Mouse (Mus musculus) adrenal gland, adult 8-10 months (tissue): ENCODE data around the gene Gbx1. TPM values are rescaled to one million over a fixed set of nuclear protein-coding genes. Genes with fewer than 3 reads are reported as not detected.
"Not testable (repeated sequence)": the region's sequence is repeated elsewhere in the genome, so short reads cannot be mapped to it uniquely, and the experiment has no call there.

Experiments
- DNase-seq: peaks from one replicate; pipeline ENCODE4 v3.0.0; 2022
- total RNA-seq, 4 experiments: library from RNA; stranded (reverse); gene quantifications; 2 replicates each; pipeline ENCODE4 v1.2.4; 2022

Gbx1 gene
- not detected for total RNA-seq

DNA sequence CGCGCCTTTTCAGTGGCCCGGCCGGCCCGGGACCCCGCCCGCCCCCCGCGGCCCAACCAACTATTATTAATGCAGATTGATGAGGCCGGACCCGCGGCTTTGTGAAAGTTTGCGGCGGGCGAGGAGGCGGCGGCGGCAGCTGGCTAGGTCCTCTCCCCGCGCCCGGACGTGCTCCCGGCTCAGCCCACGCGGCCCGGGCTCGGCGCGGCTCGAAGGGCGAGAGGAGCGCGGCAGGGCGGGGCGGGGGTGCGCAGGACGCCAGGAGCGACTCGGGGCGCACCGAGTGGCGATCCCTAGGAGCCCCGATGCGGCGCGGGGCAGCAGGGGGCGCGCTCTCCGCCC is at the start of gene Gbx1:
Gbx1 (minus strand) TSS at position 314 of the 342 bp plus-strand sequence.
- no peak for DNase-seq

DNA sequence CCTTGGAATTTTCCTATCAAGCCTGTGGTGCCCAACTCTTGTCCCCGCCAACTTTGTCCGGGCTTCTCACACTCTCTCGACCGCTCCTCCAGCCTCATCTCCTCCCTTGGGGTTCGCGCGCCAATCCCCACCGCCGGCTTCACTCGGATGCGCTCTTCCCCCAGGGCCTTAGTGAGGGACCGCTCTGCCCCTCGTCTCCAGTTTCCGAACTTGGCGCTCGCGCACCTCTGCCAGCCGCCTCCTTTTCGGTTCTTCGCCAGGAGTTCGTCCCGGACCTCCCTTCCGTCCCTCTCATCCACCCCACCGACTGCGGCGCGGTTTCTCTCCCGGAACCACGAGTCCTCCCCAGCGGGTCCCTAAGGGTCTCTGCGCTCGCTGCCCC is 49.8 kb upstream of the Gbx1 start:
- DNase-seq = no peak

DNA sequence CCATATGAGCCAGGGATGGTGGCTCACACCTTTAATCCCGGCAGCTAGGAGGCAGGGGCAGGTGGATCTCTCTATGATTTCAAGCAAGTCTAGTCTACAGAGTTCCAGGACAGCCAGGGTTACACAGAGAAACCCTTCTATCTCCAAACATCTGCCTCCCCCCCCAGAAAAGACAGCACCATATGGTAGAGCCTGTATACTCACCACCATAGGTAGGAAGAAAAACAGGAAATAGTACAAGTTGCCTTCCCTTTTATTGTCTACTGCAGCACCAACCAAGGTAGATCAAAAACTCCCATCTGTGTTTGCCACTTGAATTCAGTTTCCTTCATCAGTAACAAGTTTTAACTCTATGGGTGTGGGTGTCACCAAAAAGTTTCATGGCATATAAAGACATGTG is 48.9 kb upstream of the Gbx1 start:
- DNase-seq = no peak

DNA sequence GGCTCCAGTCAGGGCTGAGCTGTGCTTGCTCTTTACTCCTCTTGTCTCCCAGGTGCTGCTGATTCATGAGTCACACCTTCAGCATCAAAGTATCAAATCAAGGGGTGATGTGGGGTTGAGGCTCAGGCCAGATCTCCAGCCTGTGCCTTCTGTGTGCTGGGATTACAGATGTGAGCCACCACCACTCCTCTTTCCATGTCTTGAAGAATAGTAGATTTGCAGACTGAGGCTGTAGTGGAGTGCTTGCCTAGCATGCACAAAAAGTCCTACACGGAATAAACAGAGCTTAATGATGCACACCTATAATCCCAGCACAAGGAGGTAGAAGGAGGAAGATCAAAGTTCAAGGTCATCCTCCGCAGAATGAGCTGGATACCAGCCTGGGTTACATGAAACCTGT is 29.7 kb upstream of the Gbx1 start, which contains the start of gene 4931409K22Rik:
4931409K22Rik (minus strand) TSS at position 101 of the 400 bp plus-strand sequence.
- DNase-seq = no peak

DNA sequence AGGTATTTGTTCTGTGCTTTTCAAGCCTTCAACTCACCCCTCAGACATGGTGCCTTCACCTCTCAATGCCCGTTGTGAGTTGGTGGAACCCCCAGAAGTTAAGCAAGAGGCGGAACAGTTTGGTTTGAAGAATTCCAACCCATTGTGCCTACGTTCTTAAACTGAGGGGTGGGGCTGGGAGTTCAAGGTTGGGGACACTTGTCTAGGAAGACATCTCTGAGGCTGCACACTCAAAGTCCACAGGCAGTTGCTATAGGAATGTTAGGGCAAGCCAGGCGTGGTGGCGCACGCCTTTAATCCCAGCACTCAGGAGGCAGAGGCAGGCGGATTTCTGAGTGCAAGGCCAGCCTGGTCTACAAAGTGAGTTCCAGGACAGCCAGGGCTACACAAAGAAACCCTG is 28.3 kb upstream of the Gbx1 start:
- not testable (repeated sequence) for DNase-seq

DNA sequence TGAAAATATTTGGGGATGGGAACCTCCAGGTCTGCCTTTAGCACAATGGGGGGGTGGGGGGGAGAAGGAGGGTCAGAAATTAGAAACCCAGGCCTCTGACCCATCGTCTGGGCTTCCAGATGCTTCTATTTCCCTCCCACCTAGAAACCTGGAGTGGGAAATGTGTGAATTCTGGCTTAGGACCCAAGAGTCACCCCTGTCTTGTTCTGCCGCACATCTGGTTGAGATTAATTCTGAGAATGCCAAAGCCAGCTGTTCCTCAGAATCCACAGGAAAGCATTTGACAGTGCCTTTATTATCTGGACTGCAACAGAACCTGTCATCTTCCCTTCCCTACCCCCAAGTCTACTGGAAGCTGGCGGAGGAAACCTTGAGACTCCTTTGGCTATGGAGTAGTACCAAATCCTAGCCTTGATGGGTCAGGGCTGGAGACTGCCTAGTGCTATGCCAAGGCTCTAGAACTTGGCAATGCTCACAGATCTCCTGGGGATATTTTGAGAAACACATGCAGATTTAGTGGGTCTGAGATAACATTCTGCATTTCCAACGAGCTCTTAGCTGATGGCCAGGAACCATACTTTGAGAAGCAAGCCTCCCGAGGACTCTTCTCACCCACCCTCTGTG is 26.7 kb upstream of the Gbx1 start:
- DNase-seq = no peak

DNA sequence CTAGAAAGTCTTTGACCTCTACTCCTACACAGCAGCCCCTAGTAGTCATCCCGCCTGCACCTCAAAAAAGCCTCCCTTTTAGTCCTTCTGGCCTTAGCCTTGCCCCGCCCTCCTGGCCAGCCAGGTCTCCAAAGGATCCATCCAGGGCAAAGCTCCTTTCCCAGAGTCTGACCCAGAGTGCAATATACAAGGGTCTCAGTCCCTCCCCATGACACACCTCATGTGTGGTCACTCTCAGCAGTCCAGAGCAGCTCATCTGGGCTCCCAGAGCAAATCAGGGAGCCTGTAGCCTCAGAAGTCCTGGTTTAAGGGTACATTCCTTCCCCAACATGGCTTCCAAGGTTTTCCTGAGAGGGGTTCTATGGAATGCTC is 24.3 kb upstream of the Gbx1 start:
- no peak for DNase-seq

DNA sequence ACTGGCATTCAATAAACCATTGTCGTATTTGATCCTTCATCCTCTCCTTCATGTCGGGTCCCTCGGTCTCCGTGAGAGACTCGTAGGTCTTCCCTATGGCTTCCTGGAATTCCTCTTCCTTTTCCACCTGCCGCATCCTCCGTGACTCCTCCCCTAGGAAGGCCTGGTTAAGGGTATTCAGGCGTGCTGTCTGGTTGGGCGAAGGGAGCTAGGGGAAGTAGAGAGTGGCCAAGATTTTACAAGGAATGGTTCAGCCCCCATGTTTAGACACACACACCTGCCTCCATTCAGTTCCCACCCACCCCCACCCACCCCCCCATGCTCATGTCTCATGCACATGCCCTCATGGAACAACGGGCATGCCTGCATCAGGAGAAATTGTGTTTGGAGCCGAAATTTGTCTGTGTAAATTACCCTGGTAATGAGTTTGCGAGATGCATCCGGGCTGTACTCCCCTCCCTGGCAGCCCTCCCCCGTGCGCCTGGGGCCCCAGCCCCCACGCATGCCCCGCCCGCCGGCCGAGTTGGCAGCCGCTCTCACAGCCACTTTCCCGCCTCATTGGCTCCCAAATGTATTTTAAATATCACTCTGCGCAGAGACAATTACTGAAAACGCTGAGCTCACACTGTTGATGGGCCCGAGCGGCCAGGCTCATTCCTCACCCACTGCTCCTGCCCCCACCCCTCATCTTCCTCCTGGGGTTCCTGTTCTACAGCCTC is 23.8 kb upstream of the Gbx1 start:
- no peak for DNase-seq

DNA sequence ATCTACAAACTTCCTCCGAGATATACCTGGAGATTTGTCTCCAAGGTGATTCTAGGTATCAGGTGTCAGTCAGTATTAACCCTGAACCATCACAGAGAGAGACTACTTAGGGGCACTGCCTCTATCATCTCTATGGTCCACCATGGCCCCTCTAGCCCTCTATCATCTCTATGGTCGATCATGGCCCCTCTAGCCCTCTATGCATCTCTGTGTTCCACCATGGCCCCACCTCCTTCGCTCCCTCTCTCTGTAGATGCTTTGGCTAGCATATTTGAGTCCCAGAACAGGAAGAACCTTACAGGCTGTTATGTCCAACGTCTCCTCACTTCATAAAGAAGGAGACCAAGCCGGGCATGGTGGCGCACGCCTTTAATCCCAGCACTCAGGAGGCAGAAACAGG is 15.6 kb upstream of the Gbx1 start:
- DNase-seq = no peak

DNA sequence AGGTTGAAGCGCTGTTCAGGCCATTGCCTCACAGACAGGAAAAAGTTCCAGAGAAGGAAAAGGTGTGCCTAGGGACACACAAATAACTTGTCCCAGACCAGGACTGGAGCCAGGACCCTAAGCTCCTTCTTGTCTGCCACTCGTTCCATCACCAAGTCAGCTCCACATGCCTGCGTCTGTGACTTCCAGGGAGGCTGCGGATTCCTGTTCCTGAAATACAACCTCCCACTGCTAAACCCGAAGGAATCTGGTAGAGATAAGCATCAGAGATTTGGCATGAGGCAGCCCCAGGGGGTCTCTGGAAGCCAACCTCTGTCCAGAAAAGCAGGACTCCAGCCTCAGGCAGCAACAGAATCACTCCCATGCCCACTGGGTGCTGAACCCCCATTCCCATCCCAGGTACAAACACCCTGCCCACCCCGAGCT is 14.2 kb upstream of the Gbx1 start:
- DNase-seq = no peak

DNA sequence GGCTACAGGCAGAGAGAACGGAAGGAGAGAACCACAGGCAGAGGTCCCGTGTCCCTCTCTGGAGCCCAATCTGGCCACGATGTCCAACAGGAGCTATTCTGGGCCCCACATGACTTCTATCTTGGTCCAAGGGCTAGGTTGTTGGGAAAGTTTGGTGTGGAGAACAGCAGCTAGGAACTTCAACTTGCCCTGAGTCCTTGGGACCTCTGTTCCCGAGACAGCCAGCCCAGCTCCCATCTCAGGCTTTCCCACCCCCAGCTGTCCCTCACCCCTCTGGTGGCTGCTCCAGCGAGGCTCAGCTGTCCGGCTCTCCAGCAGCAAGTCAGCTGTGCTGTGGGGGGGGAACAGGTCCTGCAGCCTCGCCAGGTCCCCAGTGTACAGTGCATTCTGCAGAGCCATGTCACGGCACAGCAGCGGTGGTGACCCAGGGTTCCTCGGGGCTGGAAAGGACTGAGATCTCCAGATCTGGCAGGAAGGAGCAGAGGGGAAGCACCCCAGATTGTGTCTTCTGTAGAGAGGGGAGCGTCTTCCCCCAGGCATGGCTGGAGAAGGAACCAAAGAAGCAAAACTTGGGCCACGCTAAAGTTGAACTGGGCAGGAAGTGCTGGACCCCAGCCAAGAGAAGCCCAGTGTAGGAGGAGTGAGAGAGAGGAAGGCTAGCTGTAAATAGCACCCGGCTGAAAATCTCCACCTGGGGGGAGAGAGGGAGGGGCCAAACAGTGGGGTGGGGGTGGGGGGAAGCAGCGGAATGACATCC is 13.6 kb upstream of the Gbx1 start, which contains the start of gene Asb10:
Asb10 (minus strand) TSS at position 592 of the 757 bp plus-strand sequence.
- no peak for DNase-seq

DNA sequence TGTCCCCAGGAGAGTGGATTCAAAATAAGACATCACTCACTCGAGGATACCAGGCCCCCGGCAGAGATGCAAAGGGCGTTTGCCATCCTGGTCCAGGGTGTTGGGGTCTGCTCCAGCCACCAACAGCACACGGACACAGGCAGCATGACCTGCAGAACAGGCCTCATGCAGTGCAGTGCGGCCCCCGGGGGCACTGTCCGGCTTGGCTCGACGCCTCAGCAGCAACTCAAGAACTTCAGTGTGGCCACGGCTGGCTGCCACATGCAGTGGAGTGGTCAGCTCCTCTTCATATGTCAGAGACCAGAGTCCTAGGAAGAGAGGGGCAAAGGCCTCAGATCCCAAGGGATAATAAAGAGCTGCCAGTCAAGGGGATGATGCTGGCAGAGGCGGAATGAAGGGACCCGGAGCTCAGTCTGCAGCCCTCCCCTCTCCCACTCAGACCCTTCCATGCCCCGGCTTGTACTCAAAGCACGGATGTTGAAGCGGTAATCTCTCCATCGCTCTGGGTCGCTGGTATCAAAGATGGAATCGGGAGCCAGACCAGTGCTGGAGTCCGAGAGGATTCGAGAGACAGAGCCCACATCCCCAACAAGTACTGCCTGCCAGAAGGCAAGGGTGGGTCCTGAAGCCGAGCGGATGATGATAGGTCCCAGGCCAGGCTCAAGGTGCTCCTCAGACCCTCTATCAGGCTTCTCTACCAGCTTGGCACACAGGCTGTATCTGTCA is 12.7 kb upstream of the Gbx1 start:
- no peak for DNase-seq

DNA sequence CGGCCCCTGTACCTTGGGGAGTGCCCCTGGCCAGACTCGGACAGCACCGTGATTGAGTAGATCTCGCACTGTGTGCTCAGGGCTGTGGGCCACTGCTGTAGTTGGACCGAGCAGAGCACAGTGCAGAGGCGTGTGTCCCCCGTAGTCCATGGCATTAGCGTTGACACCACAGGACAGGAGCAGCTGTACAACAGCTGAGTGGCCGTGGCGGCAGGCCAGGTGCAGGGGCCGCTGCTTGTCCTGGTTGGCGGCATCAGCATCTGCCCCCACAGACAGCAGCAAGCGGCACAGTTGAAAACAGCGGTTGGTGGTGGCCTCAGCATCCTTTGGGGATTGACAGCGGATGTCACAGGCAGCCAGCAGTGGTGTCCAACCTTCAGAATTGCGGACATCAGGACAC is 10.6 kb upstream of the Gbx1 start:
- DNase-seq = no peak

DNA sequence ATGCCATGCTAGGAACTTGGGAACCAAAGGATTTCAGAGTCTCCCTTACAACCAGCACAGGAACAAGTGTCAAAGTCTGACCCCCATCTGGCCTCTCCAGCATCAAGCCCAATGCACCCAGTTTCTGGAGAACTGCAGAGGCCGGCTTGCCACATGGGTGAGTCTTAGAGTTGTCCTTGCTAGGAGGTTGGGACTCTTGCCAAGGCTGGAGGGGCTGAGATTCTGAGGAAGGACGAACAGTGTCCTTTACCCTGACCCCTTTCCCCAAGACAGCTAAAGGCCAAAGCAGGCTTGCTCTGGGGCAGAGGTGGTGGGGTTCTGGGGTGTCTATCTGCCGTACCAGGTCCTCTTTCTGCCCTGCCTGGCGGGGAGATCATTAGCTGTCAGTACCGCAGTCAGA is 9.5 kb upstream of the Gbx1 start:
- peak; percentile 63 for DNase-seq

DNA sequence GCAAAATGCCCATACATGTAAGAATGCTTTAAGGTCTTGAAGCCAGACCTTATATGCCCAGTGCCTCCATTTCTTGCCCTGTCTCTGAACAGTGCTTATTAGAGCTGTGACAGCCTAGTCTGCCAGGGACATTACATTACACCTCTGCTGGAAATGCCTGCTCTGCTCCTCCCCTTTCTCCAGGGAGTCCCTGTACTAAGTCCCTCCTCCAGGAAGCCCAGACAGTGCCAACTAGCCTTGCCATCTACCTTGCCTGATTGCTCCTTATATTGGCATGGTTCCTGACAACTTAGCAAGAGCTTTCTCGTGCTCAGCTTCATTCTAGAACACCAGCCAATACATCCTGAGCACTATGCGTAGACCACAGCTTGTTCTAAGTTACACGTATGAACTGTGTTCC is 8.7 kb upstream of the Gbx1 start:
- no peak for DNase-seq

DNA sequence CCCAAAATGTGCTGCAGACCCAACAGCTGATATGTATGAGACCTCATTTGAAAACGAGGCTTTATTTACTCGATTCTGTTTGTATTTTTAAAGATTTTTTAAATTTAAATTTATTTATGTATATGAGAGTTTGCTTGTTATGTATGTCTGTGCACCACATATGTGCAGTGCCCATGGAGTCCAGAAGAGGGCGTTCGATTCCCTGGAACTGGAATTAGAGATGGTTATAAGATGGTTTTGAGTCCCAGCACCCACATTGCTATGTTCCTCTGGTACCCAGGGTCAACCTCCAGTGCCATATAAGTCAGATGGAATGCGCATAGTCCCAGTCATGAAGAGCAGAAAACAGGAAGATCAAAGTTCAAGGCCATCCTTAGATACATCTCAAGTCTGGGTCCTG is 7.3 kb upstream of the Gbx1 start:
- no peak for DNase-seq

DNA sequence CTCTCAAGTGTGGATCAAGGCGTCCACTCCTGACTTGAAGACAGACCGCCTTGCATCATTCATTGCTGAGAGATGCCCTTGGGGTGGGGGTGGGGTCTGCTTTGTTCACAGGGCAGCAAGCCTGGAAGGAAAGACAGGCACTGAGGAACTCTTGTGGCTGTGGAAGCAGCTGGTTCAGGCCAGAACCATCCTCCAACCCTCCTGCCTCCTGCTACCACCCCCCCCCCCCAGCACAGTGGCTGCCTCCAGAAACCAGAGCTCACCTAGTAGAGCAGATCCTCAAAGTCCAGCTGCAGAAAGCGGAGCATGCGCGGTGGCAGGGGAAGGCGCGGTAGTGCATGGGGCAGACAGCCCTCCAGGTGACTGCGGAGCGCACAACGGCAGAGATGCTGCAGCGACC is 6.4 kb upstream of the Gbx1 start:
- no peak for DNase-seq

DNA sequence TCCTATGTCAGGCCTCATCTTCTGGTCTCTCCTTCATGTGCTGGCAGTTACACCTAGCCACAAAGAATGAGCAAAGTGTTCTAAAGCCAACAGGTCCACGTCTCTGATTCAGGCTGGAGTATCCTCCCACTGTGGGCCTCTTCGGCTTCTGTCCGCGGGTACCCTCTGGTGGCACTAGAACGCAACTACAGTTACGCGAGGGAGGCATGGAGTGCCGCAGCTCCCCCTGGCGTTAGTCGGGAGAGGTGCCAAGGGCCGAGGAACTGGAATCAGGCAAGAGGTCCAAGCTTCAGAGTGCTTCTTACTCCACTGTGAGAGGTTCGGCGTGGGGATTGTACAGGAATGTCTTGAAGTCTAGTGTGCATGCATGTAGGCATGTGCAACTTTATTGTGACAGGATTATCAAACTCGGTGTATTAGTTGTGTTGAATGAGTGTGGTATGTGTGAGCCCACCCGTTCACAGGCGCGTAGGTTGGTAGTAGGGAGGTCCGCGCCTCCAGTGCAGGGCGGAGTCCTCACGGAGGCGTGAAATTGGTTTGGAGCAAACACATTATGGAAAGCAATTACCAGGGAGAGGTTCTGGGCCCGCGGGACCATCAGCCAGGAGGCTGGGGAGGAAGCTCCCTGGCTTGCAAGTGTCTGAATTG is 3.2 kb upstream of the Gbx1 start:
- DNase-seq = peak; percentile 83

DNA sequence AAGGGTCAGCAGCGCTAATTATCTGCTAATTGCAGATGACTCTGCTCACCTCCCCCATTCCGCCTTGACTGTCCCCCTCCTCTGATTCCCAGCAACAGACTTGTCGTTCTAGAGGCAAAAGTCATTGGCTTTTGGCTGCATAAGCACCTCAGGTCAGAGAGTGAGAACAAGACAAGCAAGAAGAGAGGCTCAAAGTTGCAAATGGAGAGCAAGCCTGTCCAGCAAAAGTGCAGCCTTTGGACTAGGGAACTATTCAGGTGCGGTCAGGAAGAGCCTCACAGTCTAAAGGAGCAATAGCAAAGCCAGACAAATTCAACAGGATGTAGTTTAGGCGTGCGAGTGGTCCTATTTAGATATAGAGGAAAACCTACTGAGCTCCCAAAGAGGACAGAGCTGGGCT is 778 bp upstream of the Gbx1 start:
- no peak for DNase-seq

DNA sequence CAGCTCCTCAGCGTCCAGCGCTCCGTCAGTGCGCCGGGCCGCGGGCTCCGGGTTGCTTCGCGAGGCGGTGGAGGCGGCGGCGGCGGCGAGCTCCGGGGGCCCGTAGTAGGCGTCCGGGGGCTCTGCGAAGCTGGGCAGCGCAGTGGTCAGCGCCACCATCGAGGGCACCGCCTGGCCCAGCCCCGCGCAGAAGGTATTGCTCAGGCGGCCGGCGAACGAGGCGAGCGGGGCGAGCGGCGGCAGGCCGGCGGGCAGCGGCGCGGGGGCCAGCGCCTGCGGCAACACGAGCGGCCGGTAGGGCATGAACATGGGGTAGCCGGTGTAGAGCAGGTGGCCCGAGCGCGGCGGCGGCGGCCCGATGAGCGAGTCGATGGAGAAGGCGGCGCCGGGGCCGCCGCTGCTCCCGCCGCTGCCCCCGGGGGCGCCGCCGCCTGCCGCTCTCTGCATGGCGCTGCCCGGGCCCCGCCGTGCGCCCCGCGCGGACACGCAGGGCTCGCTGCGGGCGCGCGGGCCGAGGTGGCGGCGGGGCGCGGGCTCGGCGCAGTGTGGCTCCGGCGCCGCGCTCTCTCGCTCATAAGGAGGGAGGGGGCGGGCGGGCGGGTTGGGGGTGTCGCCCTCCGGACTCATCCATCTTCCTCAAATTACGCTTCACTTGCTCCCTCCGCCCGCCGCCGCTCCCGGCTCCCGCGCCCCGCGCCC is 663 bp downstream of the Gbx1 start:
- no peak for DNase-seq

DNA sequence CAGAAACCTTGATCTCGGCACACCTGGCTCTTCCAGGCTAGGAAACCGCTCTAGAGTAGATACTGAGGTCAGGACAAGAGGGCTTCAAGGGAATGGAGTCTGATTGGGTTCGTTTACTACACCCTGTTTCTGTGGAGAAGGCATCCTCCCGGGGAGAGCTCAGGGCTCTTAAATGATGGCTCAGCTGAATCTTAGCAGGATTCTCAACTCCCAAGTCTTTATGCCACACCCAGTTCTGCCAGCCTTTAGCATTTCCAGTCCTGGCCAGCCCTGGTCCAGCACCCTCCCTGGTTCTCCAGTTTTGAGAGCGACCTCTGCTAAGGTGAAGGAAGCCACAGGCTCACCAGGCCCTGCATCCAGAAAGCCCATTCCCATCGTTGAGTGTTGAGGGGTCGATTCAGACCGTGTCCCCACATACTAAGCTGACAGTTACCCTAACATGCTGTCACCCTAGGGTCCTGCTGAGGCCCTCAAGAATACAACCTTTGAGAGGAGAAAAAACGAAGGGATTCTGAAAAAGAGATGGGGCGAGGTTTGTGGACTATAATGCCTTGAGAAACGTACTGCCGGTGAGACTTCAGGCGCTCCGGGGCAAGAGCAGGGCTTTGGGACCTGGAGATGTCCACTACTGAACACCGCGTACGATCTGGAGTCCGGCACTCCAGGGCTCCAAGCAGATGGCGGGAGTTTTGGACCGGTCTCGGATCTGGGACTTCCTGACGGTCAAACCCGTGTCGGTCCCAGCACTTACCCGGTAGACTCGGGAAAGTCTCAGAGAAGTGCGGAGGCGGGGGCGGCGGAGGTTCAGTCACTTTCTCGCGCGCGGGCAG is 1.4 kb downstream of the Gbx1 start:
- DNase-seq = no peak
